Mouse (Mus musculus) myocyte (in vitro differentiated cells): ENCODE results near the gene Rnf41. TPM values are rescaled to one million over a fixed set of nuclear protein-coding genes. Genes with fewer than 3 reads are reported as not detected.

ENCODE experiments used
- H3K27me3 ChIP-seq: one replicate; pipeline ENCODE4 v1.6.1; 2011; ENCODE audit not compliant: control insufficient read depth, insufficient read depth, insufficient read length
- H3K36me3 ChIP-seq: one replicate; pipeline ENCODE4 v1.6.1; 2011; ENCODE audit not compliant: control insufficient read depth, insufficient read depth
- H3K4me2 ChIP-seq: one replicate; pipeline ENCODE4 v1.6.1; 2011; ENCODE audit warnings: low read depth, control low read depth
- H3K4me3 ChIP-seq: one replicate; pipeline ENCODE4 v1.5.1; 2011; ENCODE audit warnings: mild to moderate bottlenecking, control low read depth, moderate library complexity
- H3K79me2 ChIP-seq: one replicate; pipeline ENCODE4 v1.6.1; 2011; ENCODE audit not compliant: control insufficient read depth, insufficient read depth
- H3ac ChIP-seq: one replicate; pipeline ENCODE4 v1.6.1; 2011; ENCODE audit not compliant: control insufficient read depth, insufficient read length
- CEBPB ChIP-seq: IDR thresholded peaks from 2 replicates; pipeline ENCODE4 v1.6.1; 2011; ENCODE audit warnings: mild to moderate bottlenecking, moderate library complexity; ENCODE audit not compliant: poor library complexity, insufficient read depth, severe bottlenecking
- E2F4 ChIP-seq: IDR thresholded peaks from one replicate; pipeline ENCODE4 v1.6.1; 2011; ENCODE audit warnings: mild to moderate bottlenecking, control low read depth, moderate library complexity; ENCODE audit not compliant: insufficient read depth
- MAX ChIP-seq: IDR thresholded peaks from one replicate; pipeline ENCODE4 v1.6.1; 2011; ENCODE audit warnings: low read depth, mild to moderate bottlenecking, control low read depth
- MYOD1 ChIP-seq, 3 experiments: IDR thresholded peaks; one replicate each; pipeline ENCODE4 v1.6.1; 2011; ENCODE audit warnings: control low read depth in 2 of 3, low read depth in 2 of 3, mild to moderate bottlenecking in 2 of 3, moderate library complexity in 1 of 3; ENCODE audit not compliant: insufficient read length in 2 of 3, control insufficient read depth in 1 of 3
- MYOG ChIP-seq, 3 experiments: IDR thresholded peaks; one replicate each; pipeline ENCODE4 v1.6.1; 2011; ENCODE audit warnings: control low read depth in 2 of 3, low read depth in 2 of 3, mild to moderate bottlenecking in 2 of 3; ENCODE audit not compliant: insufficient read length in 2 of 3, control insufficient read depth in 1 of 3, insufficient read depth in 1 of 3
- POLR2A ChIP-seq: IDR thresholded peaks from one replicate; pipeline ENCODE4 v1.6.1; 2011; ENCODE audit warnings: low read depth, mild to moderate bottlenecking, control low read depth, moderate library complexity; ENCODE audit not compliant: insufficient read length
- POLR2AphosphoS2 ChIP-seq: IDR thresholded peaks from one replicate; pipeline ENCODE4 v1.6.1; 2011; ENCODE audit warnings: low read depth, control low read depth; ENCODE audit not compliant: insufficient read length
- REST ChIP-seq: IDR thresholded peaks from one replicate; pipeline ENCODE4 v1.6.1; 2011; ENCODE audit warnings: mild to moderate bottlenecking, control low read depth, moderate library complexity; ENCODE audit not compliant: insufficient read depth, insufficient read length
- SRF ChIP-seq: IDR thresholded peaks from one replicate; pipeline ENCODE4 v1.6.1; 2011; ENCODE audit warnings: low read depth; ENCODE audit not compliant: control insufficient read depth, insufficient read length
- TCF12 ChIP-seq: IDR thresholded peaks from one replicate; pipeline ENCODE4 v1.6.1; 2011; ENCODE audit warnings: mild to moderate bottlenecking, control low read depth; ENCODE audit not compliant: poor library complexity, insufficient read depth, severe bottlenecking
- TCF3 ChIP-seq: IDR thresholded peaks from one replicate; pipeline ENCODE4 v1.6.1; 2011; ENCODE audit warnings: low read depth, control low read depth; ENCODE audit not compliant: insufficient read length
- USF1 ChIP-seq: IDR thresholded peaks from one replicate; pipeline ENCODE4 v1.6.1; 2011; ENCODE audit warnings: low read depth, mild to moderate bottlenecking, control low read depth, moderate library complexity
- polyA plus RNA-seq: library from polyadenylated mRNA; unstranded; fragments of >200 nt; fragmentation: generic; extraction: Trizol; gene quantifications from one replicate; pipeline ENCODE4 v1.2.1, GENCODE M21; 2012; ENCODE audit warnings: missing spikeins

The Rnf41 gene
- polyA plus RNA-seq, 1 experiment: 35.2 TPM

GRCm38 (mm10) chr10:128391850-128392249 is 19.6 kb upstream of the Rnf41 start:
- TF ChIP-seq E2F4 (no peak), USF1 (no peak), TCF3 (no peak), SRF (no peak), TCF12 (no peak), CEBPB (no peak), REST (no peak), MYOD1 (IDR thresholded peaks at IDR 0.05; ENCODE audit: control insufficient read depth in 1 of 3, insufficient read length in 2 of 3, low read depth in 2 of 3) (no peak), POLR2A (no peak), MYOG (IDR thresholded peaks at IDR 0.05; ENCODE audit: control insufficient read depth in 1 of 3, insufficient read depth in 1 of 3, insufficient read length in 2 of 3, low read depth in 2 of 3) (no peak), MAX (no peak), POLR2AphosphoS2 (no peak)
- Histone ChIP-seq H3ac (no peak overlapping the region), H3K36me3 (peaks cover 20% of the 10 kb centered on the region), H3K27me3 (no peaks in the 10 kb centered on the region), H3K79me2 (no peaks in the 10 kb centered on the region), H3K4me2 (no peak overlapping the region), H3K4me3 (no peak overlapping the region)

GRCm38 (mm10) chr10:128396017-128396673 is 15.3 kb upstream of the Rnf41 start:
- no peak overlapping the region for H3ac ChIP-seq
- H3K36me3 ChIP-seq: peaks cover 4% of the 10 kb centered on the region
- no peak for TF ChIP-seq CEBPB
- H3K4me2 ChIP-seq: no peak overlapping the region
- no peaks in the 10 kb centered on the region for H3K27me3 ChIP-seq
- no peak overlapping the region for H3K4me3 ChIP-seq
- H3K79me2 ChIP-seq: no peaks in the 10 kb centered on the region

- no peak overlapping the region for H3ac ChIP-seq
- peaks cover 4% of the 10 kb centered on the region for H3K36me3 ChIP-seq
- H3K27me3 ChIP-seq: no peaks in the 10 kb centered on the region
- H3K4me2 ChIP-seq: no peak overlapping the region
- H3K4me3 ChIP-seq: no peak overlapping the region
- H3K79me2 ChIP-seq: no peaks in the 10 kb centered on the region
- peak; percentile 67 for TF ChIP-seq POLR2AphosphoS2
- no peak for TF ChIP-seq USF1
- TF ChIP-seq REST: no peak
- TF ChIP-seq CEBPB: no peak
These were observed 14.7 kb upstream of the Rnf41 start for GRCm38 (mm10) chr10:128396716-128397264.

GRCm38 (mm10) chr10:128397466-128397865 is 14.0 kb upstream of the Rnf41 start:
- Histone ChIP-seq H3K4me3 (no peak overlapping the region), H3K36me3 (no peaks in the 10 kb centered on the region), H3K27me3 (no peaks in the 10 kb centered on the region), H3ac (no peak overlapping the region), H3K4me2 (no peak overlapping the region), H3K79me2 (no peaks in the 10 kb centered on the region)
- TF ChIP-seq E2F4 (no peak), MYOD1 (IDR thresholded peaks at IDR 0.05; ENCODE audit: control insufficient read depth in 1 of 3, insufficient read length in 2 of 3, low read depth in 2 of 3) (no peak), CEBPB (no peak), MYOG (IDR thresholded peaks at IDR 0.05; ENCODE audit: control insufficient read depth in 1 of 3, insufficient read depth in 1 of 3, insufficient read length in 2 of 3, low read depth in 2 of 3) (no peak)

GRCm38 (mm10) chr10:128400338-128400737 is 11.1 kb upstream of the Rnf41 start:
- H3ac ChIP-seq: no peak overlapping the region
- H3K79me2 ChIP-seq: no peaks in the 10 kb centered on the region
- no peak overlapping the region for H3K4me2 ChIP-seq
- H3K4me3 ChIP-seq: no peak overlapping the region
- H3K27me3 ChIP-seq: no peaks in the 10 kb centered on the region
- no peaks in the 10 kb centered on the region for H3K36me3 ChIP-seq
- TF ChIP-seq MAX (no peak), REST (no peak), TCF3 (no peak), POLR2AphosphoS2 (no peak)

- H3ac ChIP-seq: no peak within 1 kb of the TSS
- no peak within 1 kb of the TSS for H3K4me2 ChIP-seq
- no peaks in the 10 kb centered on the region for H3K79me2 ChIP-seq
- TF ChIP-seq REST (no peak), MAX (no peak), MYOD1 (IDR thresholded peaks at IDR 0.05; ENCODE audit: control insufficient read depth in 1 of 3, insufficient read length in 2 of 3, low read depth in 2 of 3) (no peak), POLR2AphosphoS2 (no peak), USF1 (no peak), SRF (no peak), TCF3 (no peak), CEBPB (no peak), MYOG (IDR thresholded peaks at IDR 0.05; ENCODE audit: control insufficient read depth in 1 of 3, insufficient read depth in 1 of 3, insufficient read length in 2 of 3, low read depth in 2 of 3) (no peak)
- H3K4me3 ChIP-seq: no peak within 1 kb of the TSS
- no peaks in the 10 kb centered on the region for H3K27me3 ChIP-seq
- H3K36me3 ChIP-seq: no peaks in the 10 kb centered on the region
These were observed 10.4 kb upstream of the Rnf41 start, which contains the start of gene Slc39a5 for GRCm38 (mm10) chr10:128401056-128401455. Slc39a5 (minus strand) TSS chr10:128401229.
